Mouse (Mus musculus) embryonic facial prominence, embryonic 11.5 days (tissue): Measurements from ENCODE around the gene Polr2h. TPM values are rescaled to one million over a fixed set of nuclear protein-coding genes. Genes with fewer than 3 reads are reported as not detected.

Source experiments
- polyA plus RNA-seq: library from polyadenylated mRNA; unstranded; fragments of >200 nt; fragmentation: Nextera tagmentation; extraction: Ambion mirVana; gene quantifications from 2 replicates; pipeline ENCODE4 v1.2.1, GENCODE M21; 2014

The Polr2h gene
- polyA plus RNA-seq, 1 experiment from 2014 or later = 124 TPM

Other genes starting within 250 kb of the Polr2h start
- gene Eif2b5, start 218.8 kb upstream of the Polr2h start, polyA plus RNA-seq = 144 and 156 TPM in 2 replicates
- 37.1 and 38.5 TPM in 2 replicates for gene Dvl3, start 200.7 kb upstream of the Polr2h start, polyA plus RNA-seq
- 726 and 756 TPM in 2 replicates for gene Ap2m1, start 182.2 kb upstream of the Polr2h start, polyA plus RNA-seq
- 56.3 and 58.1 TPM in 2 replicates for gene Abcf3, start 169.1 kb upstream of the Polr2h start, polyA plus RNA-seq
- gene Vwa5b2, start 128.2 kb upstream of the Polr2h start, polyA plus RNA-seq = 1.4 TPM in 2 replicates
- 32.5 and 35.8 TPM in 2 replicates for gene Eef1akmt4, start 106.1 kb upstream of the Polr2h start, polyA plus RNA-seq
- not detected in 2 replicates for gene Gm49333, start 106.1 kb upstream of the Polr2h start, polyA plus RNA-seq
- 47.3 and 49.4 TPM in 2 replicates for gene Alg3, start 105.9 kb upstream of the Polr2h start, polyA plus RNA-seq
- gene Camk2n2, start 96.4 kb upstream of the Polr2h start, polyA plus RNA-seq = 1.8 and 2.2 TPM in 2 replicates
- gene Ece2, start 87.8 kb upstream of the Polr2h start, polyA plus RNA-seq = 2.4 and 2.5 TPM in 2 replicates
- gene Psmd2, start 66.0 kb upstream of the Polr2h start, polyA plus RNA-seq = 500 and 501 TPM in 2 replicates
- 156 TPM in 2 replicates for gene Eif4g1, start 49.4 kb upstream of the Polr2h start, polyA plus RNA-seq
- 3.9 and 4.4 TPM in 2 replicates for gene Fam131a, start 24.4 kb upstream of the Polr2h start, polyA plus RNA-seq
- 13.0 and 14.8 TPM in 2 replicates for gene Clcn2, start 81 bp downstream of the Polr2h start, polyA plus RNA-seq
- 1.5 and 1.7 TPM in 2 replicates for gene Chrd, start 15.5 kb downstream of the Polr2h start, polyA plus RNA-seq
- gene Thpo, start 16.8 kb downstream of the Polr2h start, polyA plus RNA-seq = 0.48 TPM in 1 of 2 replicates, not detected in the other